Mouse (Mus musculus) layer of hippocampus, postnatal 25 days (tissue): Measurements from ENCODE around the gene Sapcd1. TPM values are rescaled to one million over a fixed set of nuclear protein-coding genes. Genes with fewer than 3 reads are reported as not detected.

ENCODE experiments used
- DNase-seq, 2 experiments: peaks; one replicate each; pipeline ENCODE4 v3.0.0; 2022; ENCODE audit warnings: mixed read lengths in 2 of 2, low spot score in 1 of 2; ENCODE audit errors: extremely low spot score in 1 of 2
- total RNA-seq, 2 experiments: library from RNA; stranded (reverse); gene quantifications; 2 replicates each; pipeline ENCODE4 v1.2.3; 2021

Gene Sapcd1
- total RNA-seq = 1 to 10 TPM in 1 of 2 experiments, under 1 TPM in 1; 0.64 to 1.1 TPM

DNA sequence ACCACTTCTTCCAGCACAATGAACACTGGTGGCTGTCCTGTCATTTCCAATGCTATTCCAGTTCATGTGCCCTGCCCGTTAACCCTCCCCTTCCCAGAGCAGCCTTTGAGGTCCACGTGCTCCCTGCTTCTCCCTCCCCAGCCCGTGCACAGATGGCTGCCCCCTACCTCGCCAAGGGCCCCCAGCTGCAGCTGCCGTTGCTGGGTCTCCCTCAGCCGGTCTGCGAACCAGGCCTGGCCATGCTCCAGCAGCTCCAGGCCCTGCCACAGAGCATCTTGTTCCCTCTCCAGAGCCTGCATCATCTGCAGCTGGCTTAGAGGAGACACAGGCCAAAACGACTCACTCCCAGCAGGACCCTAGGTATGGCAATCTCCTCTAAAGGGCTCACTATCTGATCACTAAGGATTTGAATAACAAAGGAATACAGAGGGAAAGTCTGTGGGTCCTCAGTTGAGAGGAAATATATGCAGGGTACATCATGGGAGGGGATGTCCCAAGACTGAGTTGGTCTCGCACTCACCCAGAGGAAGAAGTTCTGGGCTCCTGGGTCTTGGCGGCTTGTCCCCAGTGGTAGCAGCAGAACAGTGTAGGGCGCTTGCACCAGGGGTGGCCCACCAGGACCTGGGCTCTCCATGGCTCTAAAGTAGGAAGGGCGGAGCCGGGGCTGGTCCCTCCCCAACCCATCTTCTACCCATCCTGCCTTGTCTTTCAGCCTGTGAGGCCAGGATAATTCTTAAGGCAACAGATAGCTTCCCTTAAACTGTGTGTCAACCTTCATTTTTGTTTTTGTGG is at the start of gene Sapcd1:
TSS of gene Sapcd1 (minus strand) at position 740 of the 792 bp plus-strand sequence.
- peak; percentile 32 to 40 for DNase-seq

DNA sequence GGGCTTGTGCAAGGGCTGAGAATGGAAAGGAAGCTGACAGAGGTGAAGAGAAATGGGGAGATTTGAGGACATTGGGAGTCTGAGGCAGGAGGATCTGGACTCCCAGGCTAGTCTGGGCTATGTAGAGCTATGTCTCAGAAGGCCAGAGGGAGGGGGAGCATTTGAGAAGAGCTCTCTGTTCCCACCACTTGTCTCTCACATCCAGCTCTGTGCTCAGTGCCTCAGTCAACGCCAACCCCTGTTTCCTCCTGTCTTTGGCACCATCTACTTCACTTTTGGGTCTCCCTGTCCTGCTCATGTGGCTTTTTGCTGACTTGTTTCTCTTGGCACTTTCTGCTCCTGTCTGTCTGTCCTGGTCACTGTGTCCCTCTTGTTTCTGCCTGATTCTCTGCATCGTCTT is 49.5 kb upstream of the Sapcd1 start:
- DNase-seq = no peak

DNA sequence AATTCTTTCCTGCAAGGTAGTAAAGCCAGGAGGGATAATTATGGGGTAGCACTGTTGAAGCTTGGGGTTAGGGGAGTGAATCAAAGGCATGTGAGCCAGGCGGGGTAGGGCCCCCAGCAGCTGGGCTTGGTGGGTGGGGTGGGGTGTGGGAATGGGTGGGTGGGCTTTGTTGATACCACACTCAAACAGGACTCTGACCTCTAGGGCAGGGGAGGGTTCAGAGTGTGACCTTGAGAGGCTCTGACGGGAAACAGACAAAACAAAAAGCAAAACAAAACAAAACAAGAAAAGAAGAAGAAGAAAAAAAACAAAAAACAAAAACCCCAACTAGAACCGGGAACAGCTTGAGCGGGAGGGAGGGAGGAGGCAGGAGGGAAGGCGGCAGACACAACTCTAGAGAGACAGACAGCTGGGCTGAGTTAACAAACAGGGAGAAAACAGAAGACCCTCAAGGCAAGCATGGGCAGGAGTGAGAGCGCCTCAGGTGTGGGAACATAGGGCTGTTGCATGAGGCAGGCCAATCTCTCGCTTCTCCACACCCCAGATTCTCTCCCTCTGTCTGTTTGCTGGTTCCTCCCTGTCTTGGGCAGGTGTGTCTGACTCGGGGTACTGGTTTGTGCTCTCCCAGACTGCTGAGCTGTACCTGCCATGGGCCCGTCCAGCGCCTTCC is 48.8 kb upstream of the Sapcd1 start, which contains the start of gene Ly6g6e:
TSS of gene Ly6g6e (plus strand) at position 396 of the 670 bp plus-strand sequence.
- DNase-seq = no peak

GRCm38 (mm10) chr17:35074097-35074496 is 46.3 kb upstream of the Sapcd1 start:
- DNase-seq = no peak

- DNase-seq = no peak
These were observed 43.6 kb upstream of the Sapcd1 start for GRCm38 (mm10) chr17:35071454-35071853.

- DNase-seq = no peak
These were observed 42.9 kb upstream of the Sapcd1 start for GRCm38 (mm10) chr17:35070556-35071229.

DNA sequence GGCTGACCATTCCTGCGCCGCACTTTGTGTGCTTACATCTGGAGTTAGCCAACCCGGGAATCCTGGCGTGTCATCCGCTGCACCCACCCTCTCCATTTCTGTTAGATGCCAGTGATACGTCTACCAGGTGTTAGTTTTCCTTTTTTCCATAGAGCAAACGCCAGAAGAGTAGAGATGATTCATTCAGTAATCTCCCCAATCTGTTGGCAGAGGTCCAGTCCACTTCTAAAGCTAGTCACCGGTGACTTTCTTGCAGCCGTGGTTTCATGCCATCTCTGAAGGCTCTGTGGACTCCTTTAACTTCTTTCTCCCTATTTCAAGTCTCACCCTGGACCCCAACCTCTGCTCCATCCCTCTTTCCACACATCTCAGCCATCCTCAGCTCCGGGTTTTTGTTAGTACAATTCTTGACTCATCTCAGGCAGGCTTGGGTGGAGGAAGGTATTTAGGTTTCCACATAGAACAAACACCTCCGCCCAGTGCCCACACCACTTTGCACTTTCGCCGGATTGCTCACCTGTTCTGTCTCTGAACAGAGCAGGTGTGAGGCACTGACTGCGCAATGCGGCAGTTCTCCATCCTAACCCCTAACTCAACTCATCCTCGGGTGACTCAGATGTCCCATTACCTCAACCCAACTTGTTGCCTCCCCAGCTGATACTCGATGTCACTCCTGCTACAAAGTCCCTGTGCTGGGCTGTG is 40.5 kb upstream of the Sapcd1 start:
- no peak for DNase-seq

GRCm38 (mm10) chr17:35066084-35066483 is 38.3 kb upstream of the Sapcd1 start, which contains the start of gene Mpig6b:
Mpig6b (minus strand) TSS chr17:35066184.
- DNase-seq = no peak

DNA sequence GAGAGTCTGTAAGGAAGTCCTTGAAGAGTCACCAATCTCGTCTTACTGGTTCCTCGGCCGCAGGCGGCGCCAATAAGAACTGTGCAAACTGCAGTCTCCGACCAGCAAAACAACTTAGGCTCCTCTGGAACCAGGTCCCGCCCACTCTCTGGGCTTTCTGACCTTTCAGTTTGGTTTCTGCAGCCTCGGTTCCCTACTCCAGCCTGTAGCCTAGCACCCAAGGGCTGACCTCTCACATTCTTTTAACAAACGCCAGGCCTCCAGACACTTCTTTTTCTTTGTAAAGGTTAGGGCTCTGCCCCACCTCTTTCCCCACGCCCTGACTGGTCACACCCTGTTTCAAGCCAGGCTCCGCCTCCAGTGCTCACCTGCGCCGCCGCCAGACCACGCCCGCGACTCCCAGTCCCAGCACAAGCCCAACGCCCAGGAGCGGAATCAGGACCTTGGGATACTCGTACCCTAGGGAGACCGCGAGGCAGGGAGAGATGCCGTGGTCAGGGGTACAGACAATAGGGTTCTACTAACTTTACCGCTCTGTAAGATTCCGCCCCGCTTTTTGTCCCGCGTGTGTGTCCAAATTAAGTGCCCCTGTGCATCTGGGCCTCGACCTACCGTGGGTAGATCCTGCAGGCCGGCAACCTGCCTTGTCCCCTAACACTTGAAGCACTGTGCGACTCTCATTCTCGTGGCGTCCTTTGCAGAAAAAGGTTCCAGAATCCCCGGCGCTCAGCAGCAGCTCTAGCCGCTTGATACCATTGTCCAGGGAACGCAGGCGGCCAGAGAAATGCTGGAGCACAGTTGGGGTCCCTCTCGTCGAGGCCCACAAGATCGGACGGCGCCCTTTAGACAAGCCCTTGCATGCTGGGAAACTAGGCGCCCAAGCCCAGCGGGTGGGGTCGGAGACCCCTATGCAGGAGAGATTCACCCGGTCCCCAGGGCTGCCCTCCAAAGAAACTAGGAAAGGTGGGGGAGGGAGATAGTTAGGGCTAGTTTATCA is 37.4 kb upstream of the Sapcd1 start, which contains the start of gene Ly6g6c:
TSS of gene Ly6g6c (plus strand) at position 438 of the 997 bp plus-strand sequence.
- no peak for DNase-seq

- no peak for DNase-seq
These were observed 36.6 kb upstream of the Sapcd1 start for GRCm38 (mm10) chr17:35064378-35064877.

DNA sequence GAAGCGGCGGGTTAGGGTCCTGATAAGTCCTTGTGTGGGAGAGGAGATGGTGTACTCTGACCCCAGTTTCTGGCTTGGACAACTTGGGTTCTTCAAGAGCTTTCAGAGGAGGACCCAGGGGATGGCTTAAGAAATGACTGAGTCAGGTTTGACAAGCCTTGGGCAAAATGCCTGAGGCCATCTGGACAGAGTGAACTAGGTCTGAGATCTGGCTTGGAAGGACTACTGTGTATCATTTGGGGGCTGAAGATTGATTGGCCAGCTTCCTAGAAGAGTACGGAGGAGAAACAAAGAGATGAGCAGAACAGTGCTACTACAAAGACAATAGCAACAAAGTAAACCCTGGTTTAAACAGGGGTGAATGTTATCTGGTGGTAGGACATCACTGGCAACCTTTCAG is 35.6 kb upstream of the Sapcd1 start:
- DNase-seq = no peak

DNA sequence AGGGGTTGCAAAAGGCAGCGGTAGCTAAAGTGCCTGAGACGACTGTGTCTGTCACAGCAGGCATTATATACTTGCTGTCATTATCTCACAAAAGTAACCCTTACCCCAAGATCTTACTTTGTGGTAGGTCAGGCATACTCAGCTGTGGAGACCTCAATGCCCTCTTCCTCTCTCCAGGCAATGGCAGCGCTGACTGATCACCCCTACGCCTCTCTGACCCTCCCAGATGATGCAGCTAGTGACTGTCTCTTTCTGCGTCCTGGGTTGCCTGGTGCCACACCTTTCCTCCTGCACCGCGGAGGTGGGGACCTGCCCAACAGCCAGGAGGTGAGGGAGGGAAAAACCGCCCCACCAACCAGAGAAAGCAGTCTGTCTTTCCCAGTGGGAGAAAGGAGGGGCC is 33.5 kb upstream of the Sapcd1 start:
- DNase-seq = no peak

DNA sequence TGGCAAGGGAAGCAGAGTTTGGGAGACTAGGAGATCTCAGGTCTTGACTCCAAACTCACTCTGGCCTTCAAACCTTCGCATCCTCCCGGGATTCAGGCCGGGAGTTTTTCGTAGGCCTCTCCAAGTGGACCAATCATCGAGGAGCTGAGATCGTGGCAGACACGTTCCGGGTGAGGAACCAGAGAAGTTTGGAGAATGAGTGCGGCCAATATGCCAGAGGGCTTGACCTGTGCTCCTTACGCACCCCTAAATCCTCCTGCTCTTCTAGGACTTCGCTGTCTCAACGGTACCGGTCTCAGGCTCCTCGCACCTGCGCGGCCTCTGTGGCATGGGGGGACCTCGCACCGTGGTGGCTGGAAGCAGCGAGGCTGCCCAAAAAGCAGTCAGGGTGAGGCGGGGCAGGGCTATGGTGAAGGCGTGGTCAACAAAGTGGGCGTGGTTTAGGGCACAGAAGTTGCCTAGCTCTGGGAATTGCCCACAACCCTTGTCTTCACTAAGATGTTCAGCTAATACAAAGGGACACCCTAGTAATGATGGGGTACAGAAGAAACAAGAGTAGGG is 33.0 kb upstream of the Sapcd1 start:
- DNase-seq = no peak

DNA sequence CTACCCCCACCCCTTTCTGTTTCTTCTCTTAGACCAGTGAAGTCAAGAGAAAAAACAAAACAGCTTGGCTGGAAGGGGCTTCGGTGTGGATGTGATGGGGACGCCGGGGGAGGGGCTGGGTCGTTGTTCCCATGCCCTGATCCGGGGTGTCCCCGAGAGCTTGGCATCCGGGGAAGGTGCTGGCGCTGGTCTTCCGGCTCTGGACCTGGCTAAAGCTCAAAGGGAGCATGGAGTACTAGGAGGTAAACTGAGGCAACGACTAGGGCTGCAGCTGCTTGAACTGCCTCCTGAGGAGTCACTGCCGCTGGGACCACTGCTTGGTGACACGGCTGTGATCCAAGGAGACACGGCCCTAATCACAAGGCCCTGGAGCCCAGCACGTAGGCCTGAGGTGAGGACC is 32.3 kb upstream of the Sapcd1 start:
- no peak for DNase-seq

DNA sequence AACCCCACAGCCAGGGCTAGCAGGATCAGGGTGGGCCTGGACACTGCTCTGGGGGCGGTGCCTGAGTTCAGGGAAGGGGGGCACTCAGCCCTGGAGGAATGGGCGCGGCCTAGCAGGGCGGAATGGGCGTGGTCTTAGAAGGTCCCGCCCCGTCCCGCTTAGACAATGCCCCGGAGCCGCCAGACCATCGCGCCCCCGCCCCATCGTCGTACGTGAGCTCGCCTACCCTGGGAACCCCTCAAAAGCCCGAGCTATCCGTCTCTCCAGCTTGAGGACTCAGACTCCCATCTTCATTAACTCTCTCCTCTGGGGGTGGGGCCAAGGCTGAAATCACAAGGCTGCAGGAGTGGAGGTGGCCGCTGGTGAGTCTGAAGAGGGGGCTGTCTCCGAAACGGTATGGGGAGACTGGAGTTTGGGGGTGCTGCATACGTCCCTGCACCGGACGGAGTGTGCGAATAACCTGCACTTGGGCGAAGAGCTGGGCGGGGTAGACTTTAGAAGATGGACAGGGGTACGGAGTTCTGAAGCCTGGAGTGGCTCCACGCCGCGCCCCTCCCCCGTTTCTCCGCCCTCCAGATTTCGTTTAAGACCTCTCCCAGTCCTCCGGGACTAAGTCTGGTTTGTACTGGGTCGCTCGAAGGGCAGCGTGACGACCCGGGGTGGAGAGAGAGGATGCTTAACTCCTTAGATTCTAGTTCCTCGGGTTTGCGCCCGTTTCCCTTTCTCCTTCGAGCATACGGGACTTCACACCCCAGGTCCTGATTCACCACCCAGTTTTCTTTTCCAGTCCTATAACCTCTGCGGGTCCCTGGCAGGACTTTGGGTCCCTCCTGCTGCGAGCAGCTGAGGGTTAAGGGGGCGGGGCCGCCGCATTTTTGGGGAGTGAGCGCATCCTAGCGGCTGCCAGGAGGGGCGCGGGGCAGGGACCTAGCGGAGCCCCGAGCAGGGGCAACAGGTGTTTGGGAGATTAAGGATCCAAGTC is 31.4 kb upstream of the Sapcd1 start, which contains the start of gene Ddah2:
TSS of gene Ddah2 (plus strand) at position 125 of the 982 bp plus-strand sequence.
- DNase-seq = peak; percentile 58 to 74

- DNase-seq = no peak
These were observed 30.5 kb upstream of the Sapcd1 start for GRCm38 (mm10) chr17:35058316-35058715.

GRCm38 (mm10) chr17:35057090-35057489 is 29.3 kb upstream of the Sapcd1 start:
- no peak for DNase-seq
